Mouse (Mus musculus): Measurements from ENCODE around the gene Ddc.

- no peak for TF ChIP-seq POLR2A (IDR thresholded peaks at IDR 0.05; ENCODE audit: low read depth, low read length)
- TF ChIP-seq CTCF (IDR thresholded peaks at IDR 0.05; ENCODE audit: borderline replicate concordance, insufficient read depth, low read length) = no peak
Measured at GRCm38 (mm10) chr11:11845044-11845443, 52.9 kb downstream of the Ddc start.

Measured in embryonic fibroblast, embryonic 13.5 days (primary cell).